Mouse (Mus musculus) embryonic fibroblast, embryonic 13.5 days (primary cell): Measurements from ENCODE around the gene Sidt2. TPM values are rescaled to one million over a fixed set of nuclear protein-coding genes. Genes with fewer than 3 reads are reported as not detected.

Experiments used
- H3K27ac ChIP-seq: 2 replicates; pipeline ENCODE4 v1.5.1; 2012; ENCODE audit warnings: low read length, control low read depth, inconsistent platforms; ENCODE audit not compliant: insufficient read depth
- H3K4me1 ChIP-seq: 2 replicates; pipeline ENCODE4 v1.6.1; 2011; ENCODE audit warnings: low read length; ENCODE audit not compliant: control insufficient read depth, insufficient read depth
- H3K4me3 ChIP-seq: 2 replicates; pipeline ENCODE4 v1.5.1; 2011; ENCODE audit warnings: mild to moderate bottlenecking, control low read depth, low read length; ENCODE audit not compliant: insufficient read depth
- CTCF ChIP-seq: IDR thresholded peaks from 2 replicates; pipeline ENCODE4 v1.5.1; 2011; ENCODE audit warnings: mild to moderate bottlenecking, control low read depth, low read length, moderate library complexity, borderline replicate concordance; ENCODE audit not compliant: insufficient read depth
- POLR2A ChIP-seq: IDR thresholded peaks from 2 replicates; pipeline ENCODE4 v1.6.1; 2011; ENCODE audit warnings: low read depth, mild to moderate bottlenecking, control low read depth, low read length, moderate library complexity
- polyA plus RNA-seq: library from polyadenylated mRNA; stranded (reverse); fragments of >200 nt; gene quantifications from 2 replicates; pipeline ENCODE4 v1.2.4, GENCODE M21; 2011; ENCODE audit warnings: low read depth; ENCODE audit not compliant: missing spikeins, insufficient read length

Gene Sidt2
- polyA plus RNA-seq, 1 experiment: 153 TPM

- Histone ChIP-seq H3K4me1 (peaks cover 10% of the 10 kb centered on the region), H3K4me3 (no peak overlapping the region), H3K27ac (no peak overlapping the region)
- TF ChIP-seq CTCF (no peak), POLR2A (no peak)
Observed at GRCm38 (mm10) chr9:45979778-45980177, 24.7 kb upstream of the Sidt2 start.

GRCm38 (mm10) chr9:45976884-45977283, 21.8 kb upstream of the Sidt2 start:
- TF ChIP-seq CTCF (no peak), POLR2A (no peak)
- H3K4me3 ChIP-seq: no peak overlapping the region
- peaks cover 7% of the 10 kb centered on the region for H3K4me1 ChIP-seq
- H3K27ac ChIP-seq: no peak overlapping the region

GRCm38 (mm10) chr9:45963577-45963976, 8.5 kb upstream of the Sidt2 start:
- H3K27ac ChIP-seq: no peak overlapping the region
- H3K4me1 ChIP-seq: peaks cover 2% of the 10 kb centered on the region; the same call in 1 of the 2 replicates
- H3K4me3 ChIP-seq: no peak overlapping the region
- TF ChIP-seq POLR2A (no peak), CTCF (no peak)

- Histone ChIP-seq H3K4me3 (no peak overlapping the region), H3K4me1 (peaks cover 2% of the 10 kb centered on the region; the same call in 1 of the 2 replicates), H3K27ac (no peak overlapping the region)
- TF ChIP-seq CTCF: no peak
Observed at GRCm38 (mm10) chr9:45961855-45962254, 6.8 kb upstream of the Sidt2 start.

- Histone ChIP-seq H3K4me3 (no peak overlapping the region), H3K27ac (no peak overlapping the region)
Observed at GRCm38 (mm10) chr9:45959661-45960060, 4.6 kb upstream of the Sidt2 start.

GRCm38 (mm10) chr9:45958851-45959250, 3.8 kb upstream of the Sidt2 start:
- no peak overlapping the region for H3K4me3 ChIP-seq
- H3K27ac ChIP-seq: no peak overlapping the region
- peaks cover 2% of the 10 kb centered on the region; the same call in 1 of the 2 replicates for H3K4me1 ChIP-seq
- no peak for TF ChIP-seq POLR2A
- no peak for TF ChIP-seq CTCF

More at GRCm38 (mm10) chr9:45959661-45960060, 4.6 kb upstream of the Sidt2 start:
- peaks cover 2% of the 10 kb centered on the region; the same call in 1 of the 2 replicates for H3K4me1 ChIP-seq
- no peak for TF ChIP-seq POLR2A
- TF ChIP-seq CTCF: no peak

- TF ChIP-seq CTCF (no peak), POLR2A (no peak)
- Histone ChIP-seq H3K4me3 (no peak overlapping the region), H3K27ac (no peak overlapping the region), H3K4me1 (peaks cover 2% of the 10 kb centered on the region; the same call in 1 of the 2 replicates)
Observed at GRCm38 (mm10) chr9:45958023-45958670, 3.1 kb upstream of the Sidt2 start.

- peak; percentile 46; the same call in 1 of the 2 replicates for TF ChIP-seq POLR2A
- TF ChIP-seq CTCF: no peak
- Histone ChIP-seq H3K27ac (peak overlapping the region; percentile 45), H3K4me1 (no peaks in the 10 kb centered on the region; the same call in 1 of the 2 replicates), H3K4me3 (peak overlapping the region; percentile 66)
Observed at GRCm38 (mm10) chr9:45954294-45955106, 558 bp downstream of the Sidt2 start.

GRCm38 (mm10) chr9:45953511-45954293, 1.4 kb downstream of the Sidt2 start:
- peak overlapping the region; percentile 45 for H3K27ac ChIP-seq
- TF ChIP-seq CTCF (no peak), POLR2A (no peak; the same call in 1 of the 2 replicates)
- H3K4me1 ChIP-seq: no peaks in the 10 kb centered on the region; the same call in 1 of the 2 replicates
- peak overlapping the region; percentile 66 for H3K4me3 ChIP-seq
